Mouse (Mus musculus) hindbrain, embryonic 11.5 days (tissue): ENCODE data around the gene Tldc1. TPM values are rescaled to one million over a fixed set of nuclear protein-coding genes. Genes with fewer than 3 reads are reported as not detected.

Experiments used
- ATAC-seq: fragments of 200-750 bp; cut with Nextera tagmentation; 2 replicates; pipeline ENCODE4 v1.8.0; 2017; ENCODE audit warnings: mild to moderate bottlenecking, moderate TSS enrichment, moderate library complexity; ENCODE audit not compliant: low FRiP score
- DNase-seq: peaks from one replicate; pipeline ENCODE4 v3.0.0-alpha.2; 2015; ENCODE audit warnings: low spot score
- H3K27ac ChIP-seq: fragments of 300-500 bp; sonication (generic); 2 replicates; pipeline ENCODE4 v1.5.1; 2014; ENCODE audit warnings: mild to moderate bottlenecking, low read depth, low read length
- H3K27me3 ChIP-seq: fragments of 300-500 bp; sonication (generic); 2 replicates; pipeline ENCODE4 v1.6.1; 2014; ENCODE audit warnings: mild to moderate bottlenecking, low read length, moderate library complexity, mixed read lengths; ENCODE audit not compliant: control insufficient read depth, insufficient read depth
- H3K36me3 ChIP-seq: fragments of 300-500 bp; sonication (generic); 2 replicates; pipeline ENCODE4 v1.6.1; 2014; ENCODE audit warnings: mild to moderate bottlenecking, low read length, moderate library complexity, mixed read lengths; ENCODE audit not compliant: control insufficient read depth, insufficient read depth
- H3K4me1 ChIP-seq: fragments of 300-500 bp; sonication (generic); replicated peaks from 2 replicates; pipeline ENCODE4 v1.6.1; 2014; ENCODE audit warnings: low read length, mixed read lengths; ENCODE audit not compliant: control insufficient read depth, insufficient read depth
- H3K4me2 ChIP-seq: fragments of 300-500 bp; sonication (generic); replicated peaks from 2 replicates; pipeline ENCODE4 v1.6.1; 2014; ENCODE audit warnings: mild to moderate bottlenecking, low read depth, low read length
- H3K4me3 ChIP-seq: fragments of 300-500 bp; sonication (generic); 2 replicates; pipeline ENCODE4 v1.5.1; 2014; ENCODE audit warnings: low read depth, low read length
- H3K9ac ChIP-seq: fragments of 300-500 bp; sonication (generic); 2 replicates; pipeline ENCODE4 v1.6.1; 2014; ENCODE audit warnings: low read depth, low read length
- H3K9me3 ChIP-seq: fragments of 300-500 bp; sonication (generic); 2 replicates; pipeline ENCODE4 v1.6.1; 2016; ENCODE audit warnings: low read length; ENCODE audit not compliant: control insufficient read depth
- WGBS: fragments of 180-500 bp; shearing (Covaris S2); extraction: QIAGEN DNeasy Blood & Tissue Kit; methylation state at CpG from one replicate; pipeline ENCODE4 v1.1.7; 2014; 5-methylcytosine and 5-hydroxymethylcytosine counted together
- polyA plus RNA-seq: library from polyadenylated mRNA; unstranded; fragments of >200 nt; fragmentation: Nextera tagmentation; extraction: Ambion mirVana; gene quantifications from 2 replicates; pipeline ENCODE4 v1.2.1, GENCODE M21; 2014

Tldc1 gene
- polyA plus RNA-seq, 1 experiment from 2014 or later = 7.8 TPM

DNA sequence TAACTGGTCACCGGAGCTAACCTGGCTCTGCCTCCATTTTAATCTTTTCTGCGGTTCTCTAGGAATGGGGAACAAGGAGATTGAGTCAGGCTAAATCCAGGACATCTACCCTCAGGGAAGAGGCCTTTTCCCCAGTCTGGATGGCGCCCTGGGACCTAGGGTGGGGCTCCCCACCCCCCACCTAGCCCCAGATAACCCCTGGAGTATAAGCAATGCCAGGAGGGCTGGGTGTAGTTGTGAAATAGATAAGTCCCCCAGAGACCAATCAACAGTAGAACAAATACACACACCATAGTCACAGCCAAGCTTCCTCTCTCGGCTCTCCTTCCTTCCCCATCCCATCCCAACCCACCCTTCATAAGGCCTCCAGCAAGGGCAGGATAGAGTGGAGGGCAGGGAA lies 29.5 kb upstream of the Tldc1 start:
- Histone ChIP-seq H3K4me1 (peaks cover 3% of the 10 kb centered on the region; the same call in 1 of the 2 replicates), H3K36me3 (0 out of 2 replicates have a peak, but pooled peaks cover 2% of the 10 kb centered on the region), H3K27ac (no peak overlapping the region), H3K9ac (no peak overlapping the region), H3K4me2 (no peak overlapping the region), H3K27me3 (no peaks in the 10 kb centered on the region), H3K4me3 (no peak overlapping the region), H3K9me3 (no peaks in the 10 kb centered on the region)
- 86% methylated on average over 4 of the region's 4 CpGs for WGBS
- ATAC-seq = no peak
- no peak for DNase-seq

DNA sequence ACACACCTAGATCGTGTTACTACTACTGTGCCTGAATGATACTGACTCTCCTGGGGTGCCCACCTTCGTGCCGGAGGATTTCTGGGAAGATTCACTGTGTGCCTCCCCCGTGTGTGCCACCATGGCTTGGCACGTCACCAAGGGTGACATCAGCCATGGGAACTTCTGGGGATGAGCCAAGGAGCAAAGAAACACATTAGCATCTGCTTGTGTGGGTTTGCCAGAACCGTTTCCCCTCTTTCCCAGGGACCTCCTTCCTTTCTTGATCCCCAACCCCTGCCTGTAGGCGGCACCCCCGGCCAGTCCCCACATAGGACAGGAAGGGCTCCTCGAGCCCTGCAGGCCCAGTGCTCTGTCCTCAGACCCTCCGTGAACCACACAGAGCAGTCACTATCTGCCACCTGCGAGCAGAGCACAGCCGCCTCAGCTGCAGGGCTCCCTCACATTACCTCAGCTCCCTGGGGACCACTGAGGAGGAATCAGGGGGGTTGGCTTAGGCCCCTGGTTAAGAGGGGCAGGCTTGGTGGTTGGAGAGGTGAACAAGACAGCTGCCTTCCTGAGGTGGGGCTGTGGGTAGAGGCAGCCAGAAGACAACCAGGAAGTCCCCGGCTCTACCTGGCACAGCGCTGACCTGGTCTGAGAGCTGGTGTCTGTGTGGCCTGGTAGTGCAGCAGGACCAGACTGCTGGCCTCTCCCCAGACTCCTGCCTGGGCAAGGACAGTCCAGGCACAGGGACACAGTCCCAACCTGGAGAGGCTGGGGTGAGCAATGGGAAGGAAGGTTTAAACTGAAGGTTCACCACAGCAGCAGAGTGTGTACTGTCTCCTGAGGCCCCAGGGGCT lies 28.4 kb upstream of the Tldc1 start:
- no peak overlapping the region for H3K9ac ChIP-seq
- no peak for DNase-seq
- H3K27me3 ChIP-seq = no peaks in the 10 kb centered on the region
- H3K4me1 ChIP-seq = peaks cover 2% of the 10 kb centered on the region; the same call in 1 of the 2 replicates
- no peaks in the 10 kb centered on the region for H3K9me3 ChIP-seq
- H3K4me2 ChIP-seq = no peak overlapping the region
- H3K4me3 ChIP-seq = no peak overlapping the region
- H3K27ac ChIP-seq = no peak overlapping the region
- 0 out of 2 replicates have a peak, but pooled peaks cover 2% of the 10 kb centered on the region for H3K36me3 ChIP-seq
- ATAC-seq = no peak
- 80% methylated on average over 14 of the region's 14 CpGs for WGBS

DNA sequence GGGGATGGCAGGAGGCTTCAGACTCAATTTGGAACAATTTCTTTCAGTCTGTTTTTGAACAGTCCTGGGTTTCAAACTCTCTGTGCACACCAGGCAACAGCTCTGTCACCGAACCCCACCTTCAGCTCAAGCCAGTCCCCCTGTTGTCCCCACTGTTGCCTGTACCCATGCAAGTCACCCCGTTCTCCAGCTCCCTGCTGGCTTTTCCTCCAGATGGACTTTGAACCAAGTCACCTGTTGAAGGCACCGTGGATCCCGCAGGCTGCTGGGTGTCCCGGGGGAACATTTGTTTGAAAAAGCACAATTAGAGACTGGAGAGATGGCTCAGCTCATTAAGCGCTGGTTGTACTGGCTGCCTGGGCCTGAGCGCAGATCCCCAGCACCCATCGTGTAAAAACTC lies 27.1 kb upstream of the Tldc1 start:
- no peaks in the 10 kb centered on the region for H3K9me3 ChIP-seq
- 76% methylated on average over 8 of the region's 8 CpGs for whole genome bisulfite sequencing
- 0 out of 2 replicates have a peak, but pooled peaks cover 2% of the 10 kb centered on the region for H3K36me3 ChIP-seq
- ATAC-seq (no peak), DNase-seq (no peak)
- no peak overlapping the region for H3K27ac ChIP-seq
- H3K4me1 ChIP-seq = no peaks in the 10 kb centered on the region; the same call in 1 of the 2 replicates
- H3K4me3 ChIP-seq = no peak overlapping the region
- H3K27me3 ChIP-seq = no peaks in the 10 kb centered on the region
- H3K9ac ChIP-seq = no peak overlapping the region
- no peak overlapping the region for H3K4me2 ChIP-seq

DNA sequence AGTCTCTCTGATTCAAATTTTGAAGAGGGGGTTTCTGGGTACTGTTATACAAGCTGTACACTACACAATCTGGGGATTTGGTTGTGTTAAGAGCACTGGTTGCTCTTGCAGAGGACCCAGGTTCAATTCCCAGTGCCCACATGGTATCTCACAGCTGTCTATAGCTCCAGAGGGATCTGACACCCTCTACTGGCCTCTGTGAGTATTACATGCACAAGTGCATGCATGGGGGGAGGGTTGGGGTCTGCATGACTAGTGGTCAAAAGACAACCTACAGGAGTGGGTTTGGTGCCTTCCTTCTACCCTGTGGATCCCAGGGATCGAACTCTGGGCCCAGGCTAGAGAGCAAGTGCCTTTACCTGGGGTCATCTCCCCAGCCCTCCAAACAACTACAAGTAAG lies 24.4 kb upstream of the Tldc1 start:
- DNase-seq (peak; percentile 38), ATAC-seq (no peak)
- no peaks in the 10 kb centered on the region for H3K9me3 ChIP-seq
- H3K4me3 ChIP-seq = no peak overlapping the region
- H3K27me3 ChIP-seq = no peaks in the 10 kb centered on the region
- no peak overlapping the region for H3K4me2 ChIP-seq
- H3K4me1 ChIP-seq = peaks cover 4% of the 10 kb centered on the region
- 83% methylated on average over 1 of the region's 1 CpGs for WGBS
- H3K27ac ChIP-seq = no peak overlapping the region
- H3K36me3 ChIP-seq = no peaks in the 10 kb centered on the region
- no peak overlapping the region for H3K9ac ChIP-seq

DNA sequence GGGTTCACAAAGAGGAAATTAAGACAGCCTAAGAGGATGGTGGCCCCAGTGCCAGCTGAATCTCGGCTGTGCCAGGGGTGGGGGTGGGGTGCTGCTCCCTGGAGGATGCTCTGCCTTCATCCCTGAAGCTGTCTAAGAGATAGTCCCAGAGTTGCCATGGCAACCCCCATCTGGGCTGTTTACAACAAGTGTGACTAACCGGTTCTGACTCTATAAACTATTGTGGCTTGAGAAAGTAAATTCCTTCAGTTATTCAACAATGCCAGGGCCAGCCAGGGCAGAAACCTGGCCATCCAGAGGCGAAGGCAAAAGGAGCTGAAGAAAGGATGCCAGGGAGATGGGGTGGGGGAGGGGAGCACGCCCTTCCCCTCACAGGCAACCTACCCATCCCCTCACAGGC lies 23.0 kb upstream of the Tldc1 start:
- no peaks in the 10 kb centered on the region for H3K9me3 ChIP-seq
- DNase-seq (peak; percentile 57), ATAC-seq (0 out of 2 replicates have a peak, but pooled peaks have one; percentile 14)
- no peak overlapping the region; the same call in 1 of the 2 replicates for H3K27ac ChIP-seq
- H3K4me2 ChIP-seq = no peak overlapping the region
- WGBS = 11% methylated on average over 4 of the region's 4 CpGs
- no peak overlapping the region for H3K9ac ChIP-seq
- H3K36me3 ChIP-seq = no peaks in the 10 kb centered on the region
- no peak overlapping the region for H3K4me3 ChIP-seq
- H3K27me3 ChIP-seq = no peaks in the 10 kb centered on the region
- peaks cover 4% of the 10 kb centered on the region for H3K4me1 ChIP-seq

DNA sequence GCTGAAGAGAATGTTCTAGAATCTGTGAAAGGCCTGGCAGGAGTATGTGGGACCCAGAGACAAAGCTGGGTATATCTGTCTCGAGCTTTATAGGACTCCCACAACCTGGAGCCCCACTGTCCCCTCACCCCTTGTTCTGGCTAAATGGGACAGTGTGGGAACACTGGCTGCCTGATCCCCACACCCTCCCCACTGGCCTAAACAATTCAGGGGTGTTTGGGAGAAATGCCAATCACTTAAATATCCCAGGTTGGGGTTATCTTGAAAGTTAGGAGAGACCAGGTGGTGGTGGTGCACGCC lies 20.7 kb upstream of the Tldc1 start:
- Histone ChIP-seq H3K36me3 (no peaks in the 10 kb centered on the region), H3K27ac (peak overlapping the region; percentile 59; the same call in 1 of the 2 replicates), H3K27me3 (no peaks in the 10 kb centered on the region), H3K4me3 (no peak overlapping the region), H3K4me1 (peaks cover 4% of the 10 kb centered on the region), H3K9ac (no peak overlapping the region), H3K9me3 (no peaks in the 10 kb centered on the region), H3K4me2 (no peak overlapping the region)
- no peak for DNase-seq
- 56% methylated on average over 2 of the region's 2 CpGs for WGBS
- ATAC-seq = no peak; the same call in none of the 2 replicates

DNA sequence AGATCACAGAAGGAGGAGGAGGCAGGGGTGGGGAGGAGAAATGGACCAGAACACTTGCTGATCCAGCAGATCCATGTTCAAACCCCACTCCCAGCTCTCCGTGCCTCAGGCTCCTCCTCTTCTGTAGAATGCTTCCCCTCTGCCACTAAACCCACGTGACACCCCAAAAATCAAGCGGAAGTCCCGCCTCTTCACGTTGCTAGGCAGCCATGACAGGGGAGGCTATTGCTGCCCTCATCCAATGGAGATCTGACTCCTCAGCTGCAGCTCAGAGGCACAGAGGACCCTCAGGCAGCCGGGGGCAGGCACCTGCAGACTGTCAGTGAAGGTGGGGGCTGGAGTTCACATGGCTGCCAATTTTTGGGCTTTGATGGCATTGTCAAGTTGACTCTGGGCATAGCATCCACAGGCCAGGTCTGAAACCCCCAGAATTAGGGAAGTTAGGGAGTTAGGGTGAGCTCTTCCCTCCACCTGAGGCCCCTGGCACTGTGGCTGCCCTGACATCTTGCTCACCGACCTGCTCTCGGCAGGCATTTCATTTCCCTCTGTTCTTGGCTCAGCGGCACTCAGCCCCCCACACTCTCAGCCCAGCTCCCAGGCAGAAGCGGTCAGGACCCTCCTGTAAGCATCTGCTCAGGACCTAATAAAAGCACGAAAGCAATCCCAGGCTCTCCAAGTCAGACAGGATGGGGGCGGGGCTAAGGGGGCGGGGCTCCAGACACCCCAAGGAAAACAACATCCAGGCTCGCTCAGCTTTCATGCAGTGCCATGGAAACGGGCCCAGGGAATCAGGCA lies 20.2 kb upstream of the Tldc1 start:
- WGBS = 10% methylated on average over 15 of the region's 15 CpGs
- Histone ChIP-seq H3K9me3 (no peaks in the 10 kb centered on the region), H3K36me3 (no peaks in the 10 kb centered on the region), H3K9ac (no peak overlapping the region), H3K4me2 (no peak overlapping the region), H3K4me3 (no peak overlapping the region), H3K27ac (peak overlapping the region; percentile 59), H3K4me1 (peaks cover 4% of the 10 kb centered on the region), H3K27me3 (no peaks in the 10 kb centered on the region)
- peak; percentile 81 for DNase-seq
- peak; percentile 70 for ATAC-seq

DNA sequence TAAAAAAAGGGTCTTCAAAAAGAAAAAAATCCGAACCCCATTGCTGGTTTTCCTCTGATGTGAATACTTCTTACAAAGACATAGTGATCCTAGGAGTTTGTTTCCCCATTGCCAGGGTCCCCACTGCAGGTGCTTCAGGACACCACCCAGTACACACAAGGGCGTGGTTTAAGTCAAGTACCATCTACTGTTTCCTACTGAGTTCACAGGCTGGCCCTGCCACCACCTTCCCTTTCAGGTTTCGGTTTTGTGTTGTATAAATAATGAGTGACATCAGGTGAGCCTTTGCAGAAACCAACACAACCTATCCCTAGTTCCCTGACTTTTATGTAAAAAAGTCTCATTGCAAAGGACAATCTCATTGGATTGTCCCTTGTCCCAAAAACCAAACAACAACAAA lies 17.4 kb upstream of the Tldc1 start:
- Histone ChIP-seq H3K4me2 (no peak overlapping the region), H3K27ac (no peak overlapping the region), H3K36me3 (no peaks in the 10 kb centered on the region), H3K9ac (no peak overlapping the region), H3K4me1 (peaks cover 16% of the 10 kb centered on the region), H3K27me3 (no peaks in the 10 kb centered on the region), H3K9me3 (no peaks in the 10 kb centered on the region), H3K4me3 (no peak overlapping the region)
- 84% methylated on average over 3 of the region's 3 CpGs for WGBS
- no peak for ATAC-seq
- DNase-seq = no peak
